Mouse (Mus musculus) heart, postnatal 4 days (tissue): ENCODE measurements around the gene Snrpn. TPM values are rescaled to one million over a fixed set of nuclear protein-coding genes. Genes with fewer than 3 reads are reported as not detected.
"Not testable (repeated sequence)": the region's sequence is repeated elsewhere in the genome, so short reads cannot be mapped to it uniquely, and the experiment has no call there.

Experiments
- DNase-seq: peaks from one replicate; pipeline ENCODE4 v3.0.0; 2021
- total RNA-seq, 2 experiments: library from RNA; stranded (reverse); gene quantifications; 2 replicates each; pipeline ENCODE4 v1.2.3; 2021

Snrpn gene
- 10 to 100 TPM; 86.5 to 97.4 TPM for total RNA-seq

DNA sequence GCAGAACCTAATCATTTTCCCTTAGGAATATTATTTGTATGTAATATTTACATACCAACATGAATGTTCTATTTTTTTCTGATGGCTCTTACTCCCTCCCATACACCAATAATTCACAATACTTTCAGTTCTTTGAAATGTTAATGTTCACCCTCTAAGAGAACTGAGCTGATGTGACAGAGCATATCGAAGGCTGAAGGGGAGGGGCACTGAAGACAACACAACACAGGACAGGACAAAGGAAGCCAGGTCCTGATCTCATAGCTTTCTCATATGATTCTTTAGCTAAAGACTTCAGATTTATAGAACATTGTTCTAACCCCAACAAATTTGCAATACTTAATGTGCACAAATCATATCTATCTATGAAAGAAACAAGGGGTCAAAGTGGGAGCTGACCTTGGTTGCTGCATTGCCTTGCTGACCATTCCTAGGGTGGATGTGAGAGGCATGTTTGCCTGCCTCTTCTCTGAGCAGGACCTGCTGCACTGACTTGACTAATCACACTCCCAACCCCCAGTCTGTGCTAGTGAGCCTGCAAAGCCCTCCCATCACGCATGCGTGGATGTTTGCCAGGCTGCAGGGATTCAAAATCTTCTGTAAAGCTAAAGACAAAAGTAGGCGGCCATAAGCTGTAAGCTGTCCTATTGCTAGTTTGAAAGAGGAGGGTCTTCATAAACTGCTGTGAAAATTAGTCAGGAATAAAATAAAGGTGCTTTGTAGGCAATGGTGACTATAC, at the start of gene Snrpn:
Snrpn (minus strand) TSS at position 478 of the 739 bp plus-strand sequence.
- no peak for DNase-seq

DNA sequence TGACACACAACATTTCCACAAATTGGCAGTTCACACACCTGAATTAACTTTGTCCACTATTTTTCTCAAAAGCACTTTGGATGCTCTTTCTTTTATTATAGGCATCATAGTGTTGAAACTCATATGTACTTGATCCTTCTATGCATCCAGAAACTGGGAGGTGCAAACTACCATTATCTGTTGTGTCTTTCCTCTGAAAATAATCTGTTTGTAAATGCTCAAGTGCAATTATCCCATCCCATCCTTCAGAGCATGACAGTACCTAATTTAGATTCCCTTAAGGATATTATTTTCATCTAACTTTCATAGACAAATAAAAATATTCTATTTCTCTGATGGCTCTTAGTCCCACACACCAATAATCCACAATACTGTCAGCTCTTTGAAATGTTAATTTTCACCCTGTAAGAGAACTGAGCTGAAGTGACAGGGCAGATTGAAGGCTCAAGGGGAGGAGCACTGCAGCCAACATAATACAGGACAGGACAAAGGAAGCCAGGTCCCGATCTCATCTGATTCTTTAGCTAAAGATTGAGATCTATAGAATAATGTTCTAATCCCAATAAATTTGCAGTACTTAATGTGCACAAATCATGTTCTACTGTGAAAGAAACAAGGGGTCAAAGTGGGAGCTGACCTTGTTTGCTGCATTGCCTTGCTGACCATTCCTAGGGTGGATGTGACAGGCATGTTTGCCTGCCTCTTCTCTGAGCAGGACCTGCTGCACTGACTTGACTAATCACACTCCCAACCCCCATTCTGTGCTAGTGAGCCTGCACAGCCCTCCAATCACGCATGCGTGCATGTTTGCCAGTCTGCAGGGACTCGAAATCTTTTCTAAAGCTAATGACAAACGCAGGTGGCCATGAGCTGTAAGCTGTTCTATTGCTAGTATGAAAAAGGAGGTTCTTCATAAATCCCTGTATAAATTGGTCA, 30.5 kb upstream of the Snrpn start:
- DNase-seq = no peak

DNA sequence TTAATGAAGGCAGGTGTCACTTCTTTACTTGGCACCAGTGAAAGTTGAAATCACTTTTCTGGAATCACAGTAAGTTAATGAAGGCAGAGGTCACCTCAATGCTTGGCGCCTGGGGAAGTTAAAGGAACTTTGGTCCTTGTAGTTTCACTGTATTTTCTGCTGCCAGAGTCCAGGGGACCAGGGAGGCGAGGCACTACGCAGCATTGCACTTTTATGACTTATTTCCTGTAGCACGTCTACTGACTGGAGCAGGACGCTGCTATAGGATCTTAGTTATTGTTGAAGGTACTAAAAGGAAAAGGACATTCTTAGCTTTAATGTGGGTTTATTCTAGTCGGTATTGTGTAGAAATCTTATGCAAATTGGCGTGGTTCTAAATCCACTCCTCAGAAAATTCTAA, 14.7 kb downstream of the Snrpn start:
- DNase-seq = no peak

DNA sequence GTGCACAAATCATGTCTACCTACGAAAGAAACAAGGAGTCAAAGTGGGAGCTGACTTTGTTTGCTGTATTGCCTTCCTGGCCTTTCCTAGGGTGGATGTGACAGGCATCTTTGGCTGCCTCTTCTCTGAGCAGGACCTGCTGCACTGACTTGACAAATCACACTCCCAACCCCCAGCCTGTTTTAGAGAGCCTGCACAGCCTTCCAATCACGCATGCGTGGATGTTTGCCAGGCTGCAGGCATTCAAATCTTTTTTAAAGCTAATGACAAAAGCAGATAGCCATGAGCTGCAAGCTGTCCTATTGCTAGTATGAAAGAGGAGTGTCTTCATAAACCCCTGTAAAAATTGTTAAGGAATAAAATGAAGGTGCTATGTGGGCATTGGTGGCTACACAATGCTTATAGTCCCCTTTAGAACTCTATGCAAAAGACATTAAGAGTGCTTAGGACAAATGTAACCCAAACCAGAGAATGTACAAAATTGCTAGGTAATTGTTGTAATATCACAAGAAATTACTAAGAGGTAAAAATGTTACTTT, 16.9 kb downstream of the Snrpn start:
- DNase-seq = not testable (repeated sequence)

DNA sequence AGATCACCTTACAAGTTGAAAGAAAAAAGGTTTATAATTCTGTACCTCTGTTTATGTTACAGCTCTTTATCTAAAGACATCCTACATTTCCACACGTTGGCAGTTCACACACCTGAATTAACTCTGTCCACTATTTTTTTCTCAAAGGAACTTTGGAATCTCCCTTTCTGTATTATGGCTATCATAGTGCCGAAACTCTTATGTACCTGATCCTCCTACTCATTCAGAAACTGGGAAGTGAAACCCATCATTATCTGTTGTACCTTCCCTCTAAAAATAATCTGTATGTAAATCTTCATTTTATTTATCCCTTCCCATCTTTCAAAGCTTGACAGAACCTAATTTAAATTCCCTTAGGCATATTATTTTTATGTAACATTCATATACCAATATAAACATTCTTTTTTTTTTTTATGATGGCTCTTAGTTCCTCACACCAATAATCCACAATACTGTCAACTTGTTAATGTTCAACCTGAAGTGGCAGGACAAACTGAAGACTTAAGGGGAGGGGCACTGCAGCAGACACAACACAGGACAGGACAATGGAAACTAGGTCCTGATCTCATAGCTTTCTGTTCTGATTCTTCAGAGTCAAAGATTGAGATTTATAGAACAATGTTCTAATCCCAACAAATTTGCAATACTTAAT, 17.5 kb downstream of the Snrpn start:
- no peak for DNase-seq

DNA sequence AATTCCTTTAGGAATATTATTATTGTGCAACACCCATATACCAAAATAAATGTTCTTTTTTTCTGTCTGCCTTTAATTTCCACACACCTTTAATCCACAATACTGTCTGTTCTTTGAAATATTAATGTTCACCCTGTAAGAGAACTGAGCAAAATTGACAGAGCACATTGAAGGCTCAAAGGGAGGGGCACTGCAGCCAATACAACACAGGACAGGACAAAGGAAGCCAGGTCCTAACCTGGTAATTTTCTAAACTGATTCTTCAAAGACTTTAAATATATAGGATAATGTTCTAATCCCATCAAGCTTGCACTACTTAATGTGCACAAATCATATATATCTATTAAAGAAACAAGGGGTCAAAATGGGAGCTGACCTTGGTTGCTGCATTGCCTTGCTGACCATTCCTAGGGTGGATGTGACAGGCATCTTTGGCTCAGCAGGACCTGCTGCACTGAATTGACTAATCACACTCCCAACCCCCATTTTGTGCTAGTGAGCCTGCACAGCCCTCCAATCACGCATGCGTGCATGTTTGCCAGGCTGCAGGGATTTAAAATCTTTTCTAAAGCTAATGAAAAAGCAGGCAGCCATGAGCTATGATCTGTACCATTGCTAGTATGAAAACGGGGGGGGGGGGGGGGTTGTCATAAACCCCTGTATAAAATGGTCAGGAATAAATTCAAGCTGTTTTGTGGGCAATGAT, 42.7 kb downstream of the Snrpn start:
- DNase-seq = no peak

DNA sequence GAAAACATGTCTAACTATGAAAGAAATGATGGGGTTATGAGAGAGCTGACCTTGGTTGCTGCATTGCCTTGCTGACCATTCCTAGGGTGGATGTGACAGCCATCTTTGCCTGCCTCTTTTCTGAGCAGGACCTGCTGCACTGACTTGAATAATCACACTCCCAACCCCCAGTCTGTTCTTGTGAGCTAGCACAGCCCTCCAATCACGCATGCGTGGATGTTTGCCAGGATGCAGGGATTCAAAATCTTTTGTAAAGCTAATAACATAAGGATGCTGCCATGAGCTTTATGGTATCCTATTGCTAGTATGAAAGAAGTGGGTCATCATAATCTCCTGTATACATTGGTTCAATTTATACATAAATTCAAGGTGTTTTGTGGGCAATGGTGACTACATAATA, 63.7 kb downstream of the Snrpn start:
- no peak for DNase-seq

DNA sequence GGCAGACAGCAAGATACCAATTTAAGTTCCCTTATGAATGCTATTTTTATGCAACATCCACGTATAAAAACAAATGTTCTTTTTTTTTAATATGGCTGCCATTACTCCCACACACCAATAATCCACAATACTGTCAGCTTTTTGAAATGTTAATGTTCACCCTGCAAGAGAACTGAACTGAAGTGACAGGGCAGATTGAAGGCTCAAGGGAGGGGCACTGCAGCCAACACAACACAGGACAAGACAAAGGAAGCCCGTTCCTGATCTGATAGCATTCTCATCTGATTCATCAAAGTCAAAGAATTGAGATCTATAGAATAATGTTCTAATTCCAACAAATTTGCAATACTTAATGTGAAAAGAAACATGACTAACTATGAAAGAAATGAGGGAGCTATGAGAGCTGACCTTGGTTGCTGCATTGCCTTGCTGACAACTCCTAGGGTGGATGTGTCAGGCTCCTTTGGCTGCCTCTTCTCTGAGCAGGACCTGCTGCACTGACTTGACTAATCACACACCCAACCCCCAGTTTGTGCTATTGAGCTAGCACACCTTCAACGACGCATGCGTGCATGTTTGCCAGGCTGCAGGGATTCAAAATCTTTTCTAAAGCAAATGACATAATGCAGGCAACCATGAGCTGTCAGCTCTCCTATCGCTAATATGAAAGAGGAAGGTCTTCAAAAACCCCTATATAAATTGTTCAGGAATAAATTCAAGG, 92.4 kb downstream of the Snrpn start:
- DNase-seq = peak; percentile 25

DNA sequence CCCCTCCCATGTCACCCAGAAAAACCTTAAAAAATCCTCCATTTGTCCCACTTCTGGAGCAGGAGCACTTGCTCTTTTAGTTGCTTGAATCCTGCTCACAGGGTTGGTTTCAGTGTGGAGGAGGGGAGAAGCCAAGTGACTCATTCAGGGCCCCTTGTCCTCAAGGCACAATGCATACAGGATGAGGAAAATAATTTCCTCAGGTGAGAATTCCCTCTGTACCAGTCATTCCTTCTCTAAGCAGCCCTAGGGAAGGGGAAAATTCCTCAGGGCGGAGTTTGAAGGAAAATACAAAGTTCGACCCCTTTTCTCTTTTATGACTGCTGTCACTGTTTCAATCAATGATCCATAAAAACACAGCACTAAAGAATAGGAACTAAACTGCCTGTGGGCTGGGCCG, 126.8 kb downstream of the Snrpn start:
- DNase-seq = no peak

DNA sequence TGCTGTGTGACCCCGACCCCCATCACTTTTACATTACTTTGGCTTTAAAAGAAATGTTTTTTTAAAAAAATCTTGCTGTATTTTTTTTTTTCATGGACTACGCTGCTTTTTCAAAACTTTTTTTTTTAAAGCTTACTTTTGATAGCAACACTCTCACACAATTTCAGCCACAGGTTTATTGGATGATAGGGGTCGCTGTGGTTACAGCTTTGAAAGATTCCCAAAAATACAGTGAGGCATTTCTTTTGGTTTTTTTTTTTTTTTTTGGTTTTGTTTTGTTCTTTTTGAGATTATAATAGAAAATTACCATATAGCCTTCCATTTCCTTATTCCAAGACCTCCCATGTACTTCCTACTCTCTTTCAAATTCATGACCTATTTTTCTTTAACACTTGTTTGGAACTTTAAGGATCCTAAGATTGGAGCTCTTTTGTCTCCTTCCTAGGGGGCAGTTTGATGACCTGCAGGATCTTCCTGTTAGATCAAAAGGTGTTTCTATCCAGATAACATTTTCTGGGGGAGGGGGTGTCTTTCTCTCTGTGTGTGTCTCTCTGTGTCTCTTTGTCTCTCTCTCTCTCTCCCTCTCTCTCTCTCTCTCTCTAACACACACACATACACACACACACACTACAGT, 132.2 kb downstream of the Snrpn start:
- no peak for DNase-seq

DNA sequence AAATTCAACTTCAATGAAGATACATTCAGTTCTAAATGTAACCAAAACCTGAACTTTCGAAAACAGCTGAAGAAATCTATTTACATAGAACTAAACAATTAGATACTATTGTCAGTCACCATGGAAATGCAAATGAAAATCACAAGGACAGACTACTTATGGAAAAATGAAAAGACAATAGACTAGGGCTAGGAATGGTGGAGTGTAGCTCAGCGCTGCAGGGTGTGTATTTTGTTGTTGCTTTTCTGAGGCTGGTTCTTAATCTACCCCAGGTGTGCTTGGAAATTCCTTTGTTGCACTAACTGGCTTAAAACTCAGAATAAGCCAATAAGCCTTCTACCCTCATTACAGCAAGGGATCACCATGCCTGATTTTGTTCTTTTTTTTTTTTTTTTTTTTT, 133.8 kb downstream of the Snrpn start:
- no peak for DNase-seq

DNA sequence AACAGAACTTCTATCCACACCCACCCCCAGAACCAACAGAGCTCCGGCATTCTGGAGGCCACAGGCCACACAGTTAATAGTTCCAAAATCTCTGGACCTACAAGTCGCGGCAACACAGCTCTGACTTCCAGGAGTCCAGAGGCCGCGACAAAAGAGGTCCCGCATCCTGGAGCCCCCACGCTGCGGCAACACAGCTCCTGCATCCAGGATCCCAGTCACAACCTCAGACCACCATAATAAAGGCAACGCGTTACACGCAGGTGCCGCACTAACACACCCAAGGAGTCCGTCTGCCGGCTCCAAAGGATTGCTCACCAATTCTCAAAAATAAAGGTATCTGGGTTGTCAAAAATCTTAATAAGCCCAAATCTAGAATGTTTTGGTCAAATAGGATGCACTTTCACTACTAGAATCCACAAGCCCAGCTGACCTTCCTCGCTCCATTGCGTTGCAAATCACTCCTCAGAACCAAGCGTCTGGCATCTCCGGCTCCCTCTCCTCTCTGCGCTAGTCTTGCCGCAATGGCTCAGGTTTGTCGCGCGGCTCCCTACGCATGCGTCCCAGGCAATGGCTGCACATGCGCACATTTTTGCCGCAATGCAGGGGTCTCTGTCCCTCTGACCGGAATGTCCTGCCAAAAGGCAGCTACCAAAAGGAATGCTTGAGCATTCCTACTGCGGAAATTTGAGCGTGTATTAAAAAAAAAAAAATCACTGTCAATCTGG, 135.3 kb downstream of the Snrpn start, which contains the start of the genes Snurf and Gm38393:
Snurf (minus strand) TSS at position 444 of the 725 bp plus-strand sequence.
Gm38393 (minus strand) TSS at position 459 of the 725 bp plus-strand sequence.
- peak; percentile 79 for DNase-seq

DNA sequence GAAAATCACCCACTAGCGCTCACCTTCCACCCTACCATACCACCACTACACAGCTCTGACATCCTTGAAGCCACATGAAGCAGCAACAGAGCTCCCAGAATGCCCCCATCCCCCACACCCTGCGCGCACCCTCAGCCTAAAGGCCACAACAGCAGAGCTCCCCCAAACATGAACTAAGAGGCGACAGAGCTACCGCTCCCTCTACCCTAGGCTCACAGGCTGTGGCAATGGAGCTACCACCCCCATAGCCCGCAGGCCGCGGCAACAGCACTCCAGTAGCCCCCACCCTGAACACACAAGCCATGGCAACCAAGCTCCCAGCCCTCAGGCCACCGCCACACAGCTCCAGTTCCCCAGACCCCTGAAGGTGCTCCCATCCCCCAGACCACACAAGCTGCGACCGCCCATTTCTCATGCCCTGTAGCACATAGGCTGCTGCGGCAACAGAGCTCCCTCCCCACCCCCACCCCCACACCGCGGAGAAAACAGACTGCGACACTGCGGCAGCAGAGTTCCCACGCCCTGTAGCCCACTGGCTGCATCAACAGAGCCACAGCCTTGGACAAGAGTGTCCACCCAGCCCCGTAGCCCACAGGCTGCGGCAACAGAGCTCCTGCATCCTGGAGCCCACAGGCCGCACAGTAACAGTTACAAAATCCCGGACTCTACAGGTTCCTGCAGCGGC, 136.0 kb downstream of the Snrpn start:
- DNase-seq = peak; percentile 32

DNA sequence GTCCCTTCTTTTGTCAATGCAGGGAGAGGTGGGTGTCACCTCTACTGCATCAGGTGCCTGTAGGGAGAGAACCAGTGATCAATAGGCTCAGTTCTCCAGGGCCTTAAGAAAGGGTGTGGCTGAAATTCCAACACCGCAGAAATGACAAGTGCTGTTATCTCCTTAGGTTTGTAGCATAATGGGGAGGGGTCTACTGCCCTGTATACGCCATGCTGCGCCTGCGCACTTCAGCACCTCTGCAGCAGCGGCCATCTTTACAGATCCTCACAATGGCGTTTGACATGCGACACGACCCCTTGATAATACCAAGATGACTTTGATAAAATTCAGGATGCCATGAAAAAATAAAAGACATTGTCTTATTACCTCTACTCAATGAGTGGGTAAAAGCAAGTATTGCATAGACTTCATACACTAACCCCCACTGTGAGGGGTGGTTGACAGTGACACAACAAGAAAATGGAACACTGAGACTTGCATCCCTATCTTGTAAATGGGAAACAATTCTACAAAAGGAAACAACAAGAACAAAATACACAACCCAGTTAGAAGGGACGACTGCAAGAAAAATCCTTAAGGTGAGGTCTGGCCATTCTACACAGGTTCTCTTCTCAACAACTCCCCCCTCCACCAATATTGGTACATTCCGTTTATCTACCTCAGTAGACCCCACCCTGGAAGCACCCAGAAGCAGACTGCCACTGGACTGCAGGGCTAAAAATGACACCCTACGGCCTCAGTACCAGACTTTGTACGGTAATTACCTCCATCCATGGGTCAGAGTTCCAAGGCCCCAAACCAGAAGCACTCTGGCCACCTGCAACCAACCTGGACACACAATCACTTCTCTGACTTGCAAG, 136.8 kb downstream of the Snrpn start:
- peak; percentile 4 for DNase-seq

DNA sequence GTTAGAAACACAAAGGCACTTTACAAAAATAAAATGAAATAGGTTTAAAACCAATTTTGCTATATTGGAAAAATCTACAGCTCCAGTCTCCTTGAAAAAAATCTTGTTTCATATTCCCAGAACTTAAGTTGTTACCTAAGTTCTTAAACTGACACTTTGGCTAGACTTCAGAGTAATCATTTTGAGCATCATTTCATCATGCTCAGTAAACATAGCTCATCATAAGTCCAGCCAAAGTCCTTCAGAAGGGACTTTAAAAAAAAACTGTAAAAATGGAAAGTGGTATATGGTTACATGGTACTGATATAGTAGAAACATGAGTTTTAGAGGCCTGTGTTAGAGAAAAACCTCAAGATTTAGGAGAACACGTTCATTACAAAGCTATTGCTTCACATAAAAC, 161.4 kb downstream of the Snrpn start:
- no peak for DNase-seq
